Mouse (Mus musculus): ENCODE measurements around the gene Rnf13. TPM values are rescaled to one million over a fixed set of nuclear protein-coding genes. Genes with fewer than 3 reads are reported as not detected.
A peak's percentile ranks its signal among the peaks of the same experiment; 100 is the strongest.

Gene Rnf13
- polyA plus RNA-seq, 1 experiment from 2014 or later: 98.8 TPM

DNA sequence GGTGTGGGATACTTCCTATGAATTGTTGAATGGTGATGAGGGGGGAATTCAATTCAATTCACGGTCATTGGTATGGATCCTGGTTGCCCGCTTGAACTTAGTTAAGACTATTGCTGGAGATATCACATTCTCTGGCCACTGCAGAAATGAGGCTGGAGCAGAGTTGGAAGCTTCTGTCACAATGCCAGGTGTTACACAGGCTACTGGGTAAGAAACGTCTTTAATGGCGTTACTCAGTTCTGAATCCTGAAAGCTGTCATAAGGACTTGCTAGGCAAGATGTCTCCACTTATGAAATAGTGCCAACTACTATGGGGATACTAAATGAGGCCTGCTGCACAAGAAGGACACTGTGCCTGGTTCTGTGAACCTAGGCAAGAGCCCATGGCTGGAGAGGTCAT, 101.0 kb downstream of the Rnf13 start:
- no peaks in the 10 kb centered on the region for H3K27me3 ChIP-seq (ENCODE audit: control insufficient read depth, insufficient read depth, low read depth, low read length)
- H3K36me3 ChIP-seq (ENCODE audit: control insufficient read depth, insufficient read depth, low read length): peaks cover 4% of the 10 kb centered on the region
- WGBS: 85% methylated on average over 4 of the region's 4 CpGs
- no peaks in the 10 kb centered on the region for H3K4me1 ChIP-seq (replicated peaks; ENCODE audit: control insufficient read depth, insufficient read depth, low read length)
- H3K9me3 ChIP-seq (ENCODE audit: control insufficient read depth, low read length): no peaks in the 10 kb centered on the region
- H3K27ac ChIP-seq (ENCODE audit: low read length): no peak overlapping the region
- no peak overlapping the region for H3K4me3 ChIP-seq (ENCODE audit: low read length)
- no peak overlapping the region for H3K9ac ChIP-seq (ENCODE audit: low read length)
- ATAC-seq (ENCODE audit: low read depth): no peak
- H3K4me2 ChIP-seq (ENCODE audit: low read depth, low read length): no peak overlapping the region

DNA sequence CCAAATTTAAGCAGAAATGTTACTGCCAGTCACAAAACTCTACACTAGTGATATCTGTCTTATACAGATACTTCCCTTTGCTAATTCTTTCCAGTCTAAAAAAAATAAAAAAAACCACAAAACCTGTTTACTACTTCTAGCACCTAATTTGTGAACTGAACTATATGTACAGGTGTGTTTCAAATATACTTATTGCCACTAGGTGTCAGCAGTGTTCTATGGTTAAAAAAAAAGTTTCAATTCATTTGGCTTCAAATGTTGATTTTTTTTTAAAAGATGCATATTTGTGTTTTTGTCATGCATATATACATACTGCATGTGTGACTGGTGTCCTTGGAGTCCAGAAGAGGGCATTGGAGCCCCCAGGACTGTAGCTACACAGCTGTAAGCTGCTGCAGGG, 107.9 kb downstream of the Rnf13 start:
- Histone ChIP-seq H3K4me1 (replicated peaks; ENCODE audit: control insufficient read depth, insufficient read depth, low read length) (peaks cover 10% of the 10 kb centered on the region), H3K27ac (ENCODE audit: low read length) (no peak overlapping the region), H3K9ac (ENCODE audit: low read length) (no peak overlapping the region), H3K9me3 (ENCODE audit: control insufficient read depth, low read length) (no peaks in the 10 kb centered on the region), H3K4me2 (ENCODE audit: low read depth, low read length) (no peak overlapping the region), H3K4me3 (ENCODE audit: low read length) (no peak overlapping the region), H3K36me3 (ENCODE audit: control insufficient read depth, insufficient read depth, low read length) (peaks cover 4% of the 10 kb centered on the region; the same call in 1 of the 2 replicates), H3K27me3 (ENCODE audit: control insufficient read depth, insufficient read depth, low read depth, low read length) (no peaks in the 10 kb centered on the region)
- ATAC-seq (ENCODE audit: low read depth): no peak

DNA sequence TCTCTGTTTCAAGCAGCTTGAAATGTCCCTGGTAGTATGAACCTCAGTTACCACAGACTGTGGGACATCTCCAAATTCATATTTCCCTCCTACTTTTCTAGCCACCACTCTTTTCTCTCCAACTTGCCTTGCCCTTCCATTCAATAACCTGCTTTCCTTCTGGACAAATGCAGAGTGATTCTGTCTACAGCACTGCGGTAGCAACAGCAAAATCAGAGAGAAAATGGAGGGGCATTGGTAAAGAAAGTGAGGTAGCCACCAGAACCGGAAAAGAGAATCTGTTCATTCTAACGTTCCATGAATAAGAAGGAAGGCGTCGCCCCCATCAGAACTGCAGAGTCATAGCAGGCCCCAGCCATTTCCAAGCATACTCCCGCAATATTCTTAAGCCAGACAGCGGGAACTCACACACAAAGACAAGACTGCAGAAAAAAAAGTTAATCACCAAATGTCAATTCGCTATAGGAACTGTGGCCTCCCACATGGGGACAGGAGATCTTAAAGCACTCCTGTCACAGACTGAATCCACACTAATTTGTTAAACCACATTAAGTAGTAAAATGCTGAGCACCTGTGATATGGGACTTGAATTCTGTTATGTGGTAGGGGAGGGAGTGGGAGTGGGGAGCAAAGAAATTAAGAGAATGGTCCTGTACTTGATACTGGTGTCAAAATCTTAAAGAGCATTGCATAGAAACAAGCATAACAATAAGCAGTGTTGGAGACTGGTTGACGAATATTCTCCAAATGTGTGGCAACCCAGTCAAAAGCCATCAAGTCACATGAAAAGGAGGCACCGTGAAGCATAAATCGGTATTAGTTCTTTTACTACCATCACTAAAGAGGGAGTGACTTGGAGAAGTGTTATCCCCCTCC, 110.2 kb downstream of the Rnf13 start:
- Histone ChIP-seq H3K36me3 (ENCODE audit: control insufficient read depth, insufficient read depth, low read length) (peaks cover 4% of the 10 kb centered on the region; the same call in 1 of the 2 replicates), H3K4me3 (ENCODE audit: low read length) (peak overlapping the region; percentile 98), H3K4me2 (ENCODE audit: low read depth, low read length) (peak overlapping the region; percentile 88), H3K9me3 (ENCODE audit: control insufficient read depth, low read length) (no peaks in the 10 kb centered on the region), H3K9ac (ENCODE audit: low read length) (peak overlapping the region; percentile 87), H3K4me1 (replicated peaks; ENCODE audit: control insufficient read depth, insufficient read depth, low read length) (peaks cover 10% of the 10 kb centered on the region), H3K27me3 (ENCODE audit: control insufficient read depth, insufficient read depth, low read depth, low read length) (no peaks in the 10 kb centered on the region), H3K27ac (ENCODE audit: low read length) (no peak overlapping the region)
- WGBS: 14% methylated on average over 11 of the region's 11 CpGs
- no peak for ATAC-seq (ENCODE audit: low read depth)

DNA sequence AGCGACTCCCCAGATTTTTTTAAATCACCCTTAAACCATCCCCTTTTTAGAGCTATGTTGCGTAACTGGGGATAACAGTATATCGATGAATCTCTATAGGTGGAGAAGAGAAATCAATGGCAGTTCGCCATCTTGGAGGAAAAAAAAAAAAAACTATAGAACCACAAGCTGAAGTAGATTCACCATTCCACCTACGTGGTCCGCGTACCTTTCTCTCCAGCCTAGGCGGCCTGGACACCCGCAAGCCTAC, 110.7 kb downstream of the Rnf13 start:
- WGBS: 3% methylated on average over 9 of the region's 9 CpGs
- Histone ChIP-seq H3K9me3 (ENCODE audit: control insufficient read depth, low read length) (no peaks in the 10 kb centered on the region), H3K9ac (ENCODE audit: low read length) (peak overlapping the region; percentile 87), H3K4me3 (ENCODE audit: low read length) (peak overlapping the region; percentile 98), H3K27ac (ENCODE audit: low read length) (peak overlapping the region; percentile 85), H3K4me1 (replicated peaks; ENCODE audit: control insufficient read depth, insufficient read depth, low read length) (peaks cover 10% of the 10 kb centered on the region), H3K36me3 (ENCODE audit: control insufficient read depth, insufficient read depth, low read length) (peaks cover under 1% of the 10 kb centered on the region; the same call in 1 of the 2 replicates), H3K4me2 (ENCODE audit: low read depth, low read length) (peak overlapping the region; percentile 88), H3K27me3 (ENCODE audit: control insufficient read depth, insufficient read depth, low read depth, low read length) (no peaks in the 10 kb centered on the region)
- ATAC-seq (ENCODE audit: low read depth): no peak; the same call in 1 of the 2 replicates

DNA sequence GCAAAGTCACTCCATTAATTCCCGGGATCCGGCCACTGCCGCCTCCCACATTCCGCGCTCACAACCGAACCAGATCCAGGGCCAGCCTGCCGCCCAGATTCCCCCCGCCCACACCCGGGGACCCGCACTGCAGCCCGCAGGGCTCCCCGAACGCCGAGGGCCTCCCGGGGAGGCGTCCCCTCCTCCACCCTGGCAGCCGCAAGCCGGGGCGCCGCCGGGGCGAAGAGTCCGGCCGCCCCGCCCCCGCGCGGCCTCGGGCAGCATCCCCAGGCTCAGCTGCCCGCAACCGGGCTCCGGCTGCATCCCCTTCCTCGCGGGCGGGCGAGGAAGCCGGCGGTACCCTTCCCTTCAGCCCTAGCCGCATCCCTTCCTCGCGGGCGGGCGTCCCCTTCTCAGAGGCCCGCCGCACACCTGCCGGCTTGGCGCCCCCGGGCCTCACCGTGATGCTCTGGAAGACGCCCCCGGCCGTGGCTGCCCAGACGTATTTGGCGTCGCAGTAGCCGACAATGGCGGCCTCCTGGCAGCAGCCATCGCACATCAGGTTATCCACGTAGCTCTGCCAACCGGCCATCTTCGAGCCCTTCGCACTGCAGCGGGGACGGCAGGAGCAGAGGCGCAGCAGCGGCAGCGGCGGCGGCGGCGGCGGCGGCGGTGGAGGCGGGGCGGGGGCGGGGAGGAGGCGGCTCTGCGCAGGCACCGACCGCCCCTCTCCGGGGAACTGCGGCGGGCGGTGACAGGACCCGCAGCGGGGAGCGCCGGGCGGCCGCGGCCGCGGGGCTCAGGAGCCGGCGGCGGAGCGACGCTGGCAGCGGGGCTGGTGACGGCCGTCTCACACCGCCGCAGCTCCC, 111.3 kb downstream of the Rnf13 start:
- WGBS: under 1% methylated on average over 72 of the region's 104 CpGs
- H3K27me3 ChIP-seq (ENCODE audit: control insufficient read depth, insufficient read depth, low read depth, low read length): no peaks in the 10 kb centered on the region
- ATAC-seq (ENCODE audit: low read depth): peak; percentile 94

DNA sequence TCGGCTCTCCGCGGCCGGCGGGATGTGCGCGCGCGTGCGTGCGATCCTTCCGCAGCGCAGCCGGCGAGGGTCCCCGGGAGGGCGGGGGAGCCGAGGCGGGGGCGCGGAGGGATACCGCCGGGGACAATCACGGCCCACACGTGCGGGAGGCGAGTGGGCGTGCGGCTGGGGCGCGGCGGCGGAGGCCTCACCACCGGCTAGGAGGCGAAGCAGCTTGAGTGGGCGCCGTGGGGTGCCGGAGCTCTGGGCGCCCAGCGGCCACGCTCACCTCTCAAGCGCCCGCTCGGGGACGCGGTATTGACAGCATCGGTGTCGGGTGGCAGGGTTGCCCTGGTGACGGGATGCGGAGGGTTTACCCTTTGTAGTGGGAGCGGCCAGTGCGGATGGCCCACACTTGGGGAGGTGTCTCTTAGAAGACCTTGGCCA, 111.9 kb downstream of the Rnf13 start, which contains the start of gene Pfn2:
Gene Pfn2, minus strand, starts transcription at position 320 of the 426 bp plus-strand sequence.
- peak within 1 kb of the TSS; percentile 88 for H3K4me2 ChIP-seq (ENCODE audit: low read depth, low read length)
- 0% methylated on average over 30 of the region's 52 CpGs for WGBS
- H3K4me3 ChIP-seq (ENCODE audit: low read length): peak within 1 kb of the TSS; percentile 98
- peaks cover 10% of the 10 kb centered on the region for H3K4me1 ChIP-seq (replicated peaks; ENCODE audit: control insufficient read depth, insufficient read depth, low read length)
- H3K9me3 ChIP-seq (ENCODE audit: control insufficient read depth, low read length): no peaks in the 10 kb centered on the region
- peak within 1 kb of the TSS; percentile 87 for H3K9ac ChIP-seq (ENCODE audit: low read length)
- H3K36me3 ChIP-seq (ENCODE audit: control insufficient read depth, insufficient read depth, low read length): no peaks in the 10 kb centered on the region
- peak; percentile 88 for ATAC-seq (ENCODE audit: low read depth)
- H3K27ac ChIP-seq (ENCODE audit: low read length): peak within 1 kb of the TSS; percentile 85
- no peaks in the 10 kb centered on the region for H3K27me3 ChIP-seq (ENCODE audit: control insufficient read depth, insufficient read depth, low read depth, low read length)

More for the DNA sequence above, 111.3 kb downstream of the Rnf13 start:
- peak overlapping the region; percentile 88 for H3K4me2 ChIP-seq (ENCODE audit: low read depth, low read length)
- peaks cover 10% of the 10 kb centered on the region for H3K4me1 ChIP-seq (replicated peaks; ENCODE audit: control insufficient read depth, insufficient read depth, low read length)
- peak overlapping the region; percentile 98 for H3K4me3 ChIP-seq (ENCODE audit: low read length)
- H3K9ac ChIP-seq (ENCODE audit: low read length): peak overlapping the region; percentile 87
- no peaks in the 10 kb centered on the region for H3K9me3 ChIP-seq (ENCODE audit: control insufficient read depth, low read length)
- H3K27ac ChIP-seq (ENCODE audit: low read length): peak overlapping the region; percentile 85
- no peaks in the 10 kb centered on the region for H3K36me3 ChIP-seq (ENCODE audit: control insufficient read depth, insufficient read depth, low read length)

DNA sequence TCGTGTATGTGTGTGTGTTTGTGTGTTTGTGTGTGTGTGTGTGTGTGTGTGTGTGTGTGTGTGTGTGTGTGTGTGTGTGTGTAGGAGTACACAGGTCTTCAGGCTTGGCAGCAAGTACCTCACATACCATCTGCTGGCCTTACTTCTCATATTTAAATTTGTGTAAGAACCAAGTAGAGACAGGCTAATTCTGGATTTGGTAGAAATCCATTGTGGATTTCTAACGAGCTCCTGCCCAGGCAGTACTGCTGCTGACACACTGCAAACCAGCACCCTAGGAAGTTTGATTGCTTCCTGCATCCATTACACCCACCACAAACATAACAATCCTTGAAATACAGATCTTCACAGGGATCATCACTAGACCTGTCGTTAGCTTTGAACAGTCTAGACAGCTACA, 147.1 kb downstream of the Rnf13 start:
- Histone ChIP-seq H3K4me3 (ENCODE audit: low read length) (no peak overlapping the region), H3K36me3 (ENCODE audit: control insufficient read depth, insufficient read depth, low read length) (no peaks in the 10 kb centered on the region), H3K27ac (ENCODE audit: low read length) (no peak overlapping the region), H3K4me1 (replicated peaks; ENCODE audit: control insufficient read depth, insufficient read depth, low read length) (no peaks in the 10 kb centered on the region), H3K9me3 (ENCODE audit: control insufficient read depth, low read length) (no peaks in the 10 kb centered on the region; the same call in 1 of the 2 replicates), H3K27me3 (ENCODE audit: control insufficient read depth, insufficient read depth, low read depth, low read length) (no peaks in the 10 kb centered on the region), H3K9ac (ENCODE audit: low read length) (no peak overlapping the region), H3K4me2 (ENCODE audit: low read depth, low read length) (no peak overlapping the region)
- WGBS: 72% methylated on average over 3 of the region's 3 CpGs
- ATAC-seq (ENCODE audit: low read depth): no peak

Data from lung, embryonic 16.5 days (tissue).